19 mouse cellular contexts compared by ENCODE assay signal in the genomic region with DNA sequence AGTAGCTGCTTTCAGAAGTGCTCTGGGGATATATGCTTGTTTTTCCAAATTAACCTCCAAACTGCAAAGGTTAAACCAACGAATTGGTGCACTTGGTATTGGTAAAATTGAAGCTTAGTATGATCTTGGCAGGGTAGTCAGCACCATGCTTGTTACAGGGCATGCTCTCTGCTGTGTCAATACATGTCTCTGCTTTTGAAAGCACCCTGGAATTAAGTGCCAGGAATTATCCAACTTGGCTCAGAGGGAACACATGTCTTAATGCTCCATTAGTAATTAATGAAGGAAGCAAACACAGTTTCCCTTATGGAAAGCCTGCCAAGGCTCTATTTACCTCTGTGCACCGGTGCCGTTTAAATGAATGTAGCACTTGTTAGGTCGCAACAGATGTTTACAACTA. TPM values are rescaled to one million over a fixed set of nuclear protein-coding genes. Genes with fewer than 3 reads are reported as not detected.
"Had no signal": no experiment of that assay in that cellular context is flagged by ENCODE, and none has a peak within 500 bp of the region (broad histone marks: within the 10 kb centered on the region; RNA-seq: fewer than 3 reads in every experiment).

No protein-coding gene starts in this region.

- DNase-seq: liver, postnatal 0 days; lung, embryonic 14.5 days; lung, postnatal 10 days; lung, postnatal 4 days; midbrain, embryonic 14.5 days; retina, postnatal 1 day; right cerebral cortex, adult 18-20 months; right cerebral cortex, postnatal 25 days; right cerebral cortex, postnatal 4 days; spleen, adult 18-20 months; thymus, adult 18-20 months; thymus, postnatal 14 days; thymus, postnatal 36 days had no signal

- H3K4me2 ChIP-seq: lung, embryonic 14.5 days; midbrain, embryonic 12.5 days; neural tube, embryonic 12.5 days had no signal

- H3K27ac ChIP-seq: midbrain, embryonic 10.5 days; midbrain, embryonic 12.5 days; neural tube, embryonic 12.5 days had no signal

- H3K36me3 ChIP-seq: midbrain, embryonic 10.5 days; neural tube, embryonic 12.5 days had no signal

- H3K9ac ChIP-seq: liver, postnatal 0 days; lung, embryonic 14.5 days; midbrain, embryonic 12.5 days; neural tube, embryonic 12.5 days had no signal

- H3K4me1 ChIP-seq: midbrain, embryonic 10.5 days; midbrain, embryonic 12.5 days; neural tube, embryonic 12.5 days had no signal

- ATAC-seq: liver, postnatal 0 days; midbrain, embryonic 16.5 days had no signal

- H3K27me3 ChIP-seq: midbrain, embryonic 12.5 days; neural tube, embryonic 12.5 days had no signal

- H3K4me3 ChIP-seq: midbrain, embryonic 10.5 days; midbrain, embryonic 12.5 days; myocyte; neural tube, embryonic 12.5 days had no signal

- H3K9me3 ChIP-seq: midbrain, embryonic 10.5 days; midbrain, embryonic 12.5 days; neural tube, embryonic 12.5 days had no signal

RNA-seq across cellular contexts. Expression of gene Grem1, which starts 36.7 kb away (rescaled TPM):
- total RNA-seq: megakaryocyte-erythroid progenitor cell, adult 5-6 weeks had no signal
- polyA plus RNA-seq: liver, postnatal 0 days had no signal
